Mouse (Mus musculus) heart, postnatal 0 days (tissue): ENCODE measurements around the gene Rara. TPM values are rescaled to one million over a fixed set of nuclear protein-coding genes. Genes with fewer than 3 reads are reported as not detected.

Source experiments
- ATAC-seq: fragments of 200-750 bp; cut with Nextera tagmentation; 2 replicates; pipeline ENCODE4 v1.8.0; 2017; ENCODE audit warnings: low read depth, moderate number of reproducible peaks, moderate library complexity; ENCODE audit not compliant: insufficient read depth
- DNase-seq: peaks from one replicate; pipeline ENCODE4 v3.0.0-alpha.2; 2016; ENCODE audit warnings: low spot score
- H3K27ac ChIP-seq: fragments of 300-500 bp; sonication (generic); 2 replicates; pipeline ENCODE4 v1.5.1; 2014; ENCODE audit warnings: low read depth, mild to moderate bottlenecking
- H3K27me3 ChIP-seq: fragments of 300-500 bp; sonication (generic); 2 replicates; pipeline ENCODE4 v1.6.1; 2014; ENCODE audit warnings: low read length, mixed read lengths; ENCODE audit not compliant: control insufficient read depth, insufficient read depth
- H3K36me3 ChIP-seq: fragments of 300-500 bp; sonication (generic); replicated peaks from 2 replicates; pipeline ENCODE4 v1.6.1; 2014; ENCODE audit warnings: low read length, mixed read lengths; ENCODE audit not compliant: control insufficient read depth, insufficient read depth
- H3K4me1 ChIP-seq: fragments of 300-500 bp; sonication (generic); 2 replicates; pipeline ENCODE4 v1.6.1; 2014; ENCODE audit warnings: antibody characterized with exemption; ENCODE audit not compliant: control insufficient read depth, insufficient read depth
- H3K4me2 ChIP-seq: fragments of 300-500 bp; sonication (generic); 2 replicates; pipeline ENCODE4 v1.6.1; 2014; ENCODE audit warnings: low read depth, mild to moderate bottlenecking, low read length, moderate library complexity
- H3K4me3 ChIP-seq: fragments of 300-500 bp; sonication (generic); 2 replicates; pipeline ENCODE4 v1.5.1; 2014; ENCODE audit warnings: low read depth, low read length
- H3K9ac ChIP-seq: fragments of 300-500 bp; sonication (generic); replicated peaks from 2 replicates; pipeline ENCODE4 v1.6.1; 2014; ENCODE audit warnings: low read depth, low read length, mixed read lengths
- H3K9me3 ChIP-seq: fragments of 300-500 bp; sonication (generic); replicated peaks from 2 replicates; pipeline ENCODE4 v1.6.1; 2016; ENCODE audit warnings: low read length; ENCODE audit not compliant: control insufficient read depth
- CTCF ChIP-seq: IDR thresholded peaks from 2 replicates; pipeline ENCODE4 v1.5.1; 2016; ENCODE audit warnings: antibody characterized with exemption, control low read depth, low read depth
- EP300 ChIP-seq: IDR thresholded peaks from 2 replicates; pipeline ENCODE4 v1.6.1; 2016; ENCODE audit warnings: antibody characterized with exemption, low read depth
- WGBS: fragments of 180-500 bp; shearing (Covaris S2); extraction: QIAGEN DNeasy Blood & Tissue Kit; methylation state at CpG from one replicate; pipeline ENCODE4 v1.1.7; 2014; 5-methylcytosine and 5-hydroxymethylcytosine counted together
- polyA plus RNA-seq: library from polyadenylated mRNA; unstranded; fragments of >200 nt; fragmentation: Nextera tagmentation; extraction: Ambion mirVana; gene quantifications from 2 replicates; pipeline ENCODE4 v1.2.1, GENCODE M21; 2015
- total RNA-seq: library from RNA; depleted of rRNA; stranded (reverse); fragments of >200 nt; gene quantifications from 2 replicates; pipeline ENCODE4 v1.2.3, GENCODE M21; 2014; ENCODE audit warnings: low replicate concordance

Rara gene
- total and polyA plus RNA-seq, 2 experiments from 2014 or later, result 15.8 to 24.0 TPM

DNA sequence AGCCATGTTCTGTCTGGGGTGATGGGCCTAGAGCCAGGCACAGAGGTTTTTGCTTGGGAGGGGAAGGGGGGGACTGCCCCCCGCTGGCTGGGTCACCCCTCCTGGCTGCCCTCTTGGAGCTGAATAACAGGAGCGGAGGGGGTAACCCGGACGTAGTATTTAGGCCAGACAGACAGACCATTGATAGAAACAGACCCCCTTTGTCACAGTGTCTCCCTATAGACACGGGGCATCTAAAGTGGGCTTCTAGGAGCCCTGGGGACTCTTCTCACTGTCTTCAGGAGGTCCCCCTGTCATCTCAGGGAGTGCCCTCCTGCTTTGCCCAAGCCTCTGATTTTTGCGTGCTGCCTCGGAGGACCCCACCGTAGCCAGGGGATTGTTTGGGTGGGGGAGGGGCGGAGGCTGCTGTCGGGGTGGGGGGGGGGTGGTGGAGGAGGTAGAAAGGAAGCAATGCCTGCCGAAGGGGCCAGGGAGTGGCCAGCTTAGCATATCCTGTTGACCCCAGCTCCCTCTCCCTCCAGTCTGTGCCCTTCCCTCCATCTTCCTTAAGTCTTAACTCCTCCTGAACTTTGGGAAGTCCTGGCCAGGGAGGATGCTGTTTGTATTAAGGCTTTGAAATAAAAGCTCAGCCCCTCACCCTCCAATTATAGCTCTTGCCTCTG, 37.9 kb downstream of the Rara start:
- peaks cover 65% of the 10 kb centered on the region for H3K4me1 ChIP-seq
- H3K9ac ChIP-seq, result peak overlapping the region; percentile 14; the same call in 1 of the 2 replicates
- ATAC-seq, result no peak
- H3K4me3 ChIP-seq, result peak overlapping the region; percentile 59; the same call in 1 of the 2 replicates
- no peaks in the 10 kb centered on the region for H3K9me3 ChIP-seq
- whole genome bisulfite sequencing, result 30% methylated on average over 11 of the region's 11 CpGs
- no peaks in the 10 kb centered on the region for H3K27me3 ChIP-seq
- H3K27ac ChIP-seq, result peak overlapping the region; percentile 81; the same call in 1 of the 2 replicates
- peaks cover 28% of the 10 kb centered on the region for H3K36me3 ChIP-seq
- TF ChIP-seq CTCF, result no peak
- TF ChIP-seq EP300, result no peak
- DNase-seq, result no peak
- H3K4me2 ChIP-seq, result peak overlapping the region; percentile 84

DNA sequence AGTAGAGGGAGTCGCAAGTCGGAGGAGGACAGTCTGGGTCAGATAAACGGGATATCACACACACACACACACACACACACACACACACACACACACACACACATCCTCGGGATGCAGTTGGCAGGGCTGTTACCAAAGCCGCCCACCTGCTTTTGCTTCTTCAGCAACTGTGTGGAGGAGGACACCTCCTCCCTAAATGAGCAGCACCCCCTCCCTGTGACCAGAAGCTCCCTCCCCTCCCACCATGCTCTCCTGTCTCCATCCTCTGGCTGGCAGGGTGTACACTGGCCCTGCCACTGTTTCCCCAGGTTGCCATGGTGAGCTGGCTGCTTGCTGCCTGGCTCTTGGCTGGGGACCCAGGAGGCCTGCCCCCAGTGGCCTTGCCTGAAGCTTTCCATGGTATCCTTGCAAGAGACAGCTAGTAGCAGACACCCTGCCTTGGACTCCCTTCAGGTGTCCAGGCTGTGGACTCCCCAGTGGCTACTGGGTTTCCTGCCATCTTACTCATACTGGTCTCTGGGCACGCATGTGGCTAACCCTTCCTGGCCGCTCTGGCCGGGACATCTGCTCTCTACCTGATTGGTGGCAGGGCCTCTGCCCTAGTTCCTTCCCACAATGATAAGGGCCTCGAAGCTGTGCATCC, 39.0 kb downstream of the Rara start:
- Histone ChIP-seq H3K36me3 (peaks cover 38% of the 10 kb centered on the region), H3K4me1 (peaks cover 68% of the 10 kb centered on the region), H3K9ac (no peak overlapping the region), H3K4me2 (peak overlapping the region; percentile 84; the same call in 1 of the 2 replicates), H3K4me3 (no peak overlapping the region), H3K27me3 (no peaks in the 10 kb centered on the region), H3K27ac (no peak overlapping the region), H3K9me3 (no peaks in the 10 kb centered on the region)
- peak; percentile 44 for ATAC-seq
- TF ChIP-seq CTCF, result peak; percentile 52
- TF ChIP-seq EP300, result no peak
- DNase-seq, result peak; percentile 69
- WGBS, result 31% methylated on average over 9 of the region's 9 CpGs

DNA sequence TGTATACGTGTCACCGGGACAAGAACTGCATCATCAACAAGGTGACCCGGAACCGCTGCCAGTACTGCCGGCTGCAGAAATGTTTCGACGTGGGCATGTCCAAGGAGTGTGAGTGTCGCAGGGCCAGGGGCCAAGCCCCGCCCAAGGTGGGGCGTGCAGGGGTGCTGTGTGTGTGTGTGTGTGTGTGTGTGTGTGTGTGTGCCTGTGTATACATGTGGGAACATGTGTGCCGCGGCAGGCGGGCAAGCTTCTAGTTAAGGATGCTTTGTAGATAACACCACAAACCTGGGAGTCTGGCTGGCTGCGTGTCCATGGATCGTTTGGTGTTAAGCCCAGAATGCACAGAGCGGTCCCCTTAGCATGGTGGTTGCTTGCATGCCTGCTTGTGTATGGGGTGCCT, 40.5 kb downstream of the Rara start:
- TF ChIP-seq EP300 (no peak), CTCF (no peak)
- Histone ChIP-seq H3K9ac (no peak overlapping the region), H3K9me3 (no peaks in the 10 kb centered on the region), H3K4me1 (peaks cover 60% of the 10 kb centered on the region), H3K27me3 (no peaks in the 10 kb centered on the region), H3K4me3 (no peak overlapping the region), H3K4me2 (no peak overlapping the region), H3K36me3 (peaks cover 47% of the 10 kb centered on the region), H3K27ac (peak overlapping the region; percentile 23; the same call in 1 of the 2 replicates)
- 53% methylated on average over 16 of the region's 16 CpGs for WGBS
- ATAC-seq (no peak), DNase-seq (no peak)

DNA sequence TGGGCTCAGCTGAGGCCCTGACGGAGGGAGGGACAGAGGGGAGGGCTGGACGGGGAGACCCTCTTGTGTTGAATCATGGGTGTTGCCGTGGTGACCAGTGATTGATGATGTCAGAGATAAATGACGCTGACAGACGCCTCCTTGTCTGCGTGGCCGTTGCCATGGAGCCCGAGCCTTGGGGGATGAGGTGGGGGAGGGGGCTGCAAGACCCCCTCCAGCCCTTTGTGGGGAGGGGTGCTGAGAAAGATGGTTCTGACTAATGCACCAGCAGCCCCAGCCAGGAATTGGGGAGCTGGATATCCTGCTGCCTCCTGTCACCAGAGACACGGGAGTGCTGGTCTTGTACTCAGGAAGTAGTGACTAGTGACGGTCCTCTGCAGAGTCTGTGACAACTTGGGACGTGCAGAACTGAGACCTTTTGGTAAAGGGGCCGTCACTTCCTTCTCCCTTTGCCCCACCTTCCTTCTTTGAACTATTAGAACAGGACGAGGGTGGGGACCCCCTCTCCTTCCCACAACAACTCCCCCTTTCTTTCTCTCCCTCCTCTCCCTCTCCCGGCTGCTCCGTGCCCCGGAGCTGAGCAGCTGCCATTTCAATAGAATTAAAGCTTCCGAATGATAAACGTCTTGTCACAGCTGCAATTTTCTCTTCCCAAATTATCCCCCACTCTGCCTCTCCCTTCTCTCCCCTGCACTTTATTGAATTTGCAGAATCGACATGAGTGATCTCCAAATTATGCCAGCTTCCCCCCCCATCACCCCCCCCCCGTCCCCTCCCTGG, 41.3 kb downstream of the Rara start:
- Histone ChIP-seq H3K9me3 (no peaks in the 10 kb centered on the region), H3K27me3 (no peaks in the 10 kb centered on the region), H3K27ac (peak overlapping the region; percentile 23; the same call in 1 of the 2 replicates), H3K4me3 (no peak overlapping the region), H3K4me1 (peaks cover 53% of the 10 kb centered on the region), H3K9ac (no peak overlapping the region), H3K4me2 (no peak overlapping the region), H3K36me3 (peaks cover 55% of the 10 kb centered on the region)
- WGBS, result 37% methylated on average over 20 of the region's 20 CpGs
- DNase-seq, result no peak
- no peak for ATAC-seq
- TF ChIP-seq CTCF, result no peak
- TF ChIP-seq EP300, result no peak

DNA sequence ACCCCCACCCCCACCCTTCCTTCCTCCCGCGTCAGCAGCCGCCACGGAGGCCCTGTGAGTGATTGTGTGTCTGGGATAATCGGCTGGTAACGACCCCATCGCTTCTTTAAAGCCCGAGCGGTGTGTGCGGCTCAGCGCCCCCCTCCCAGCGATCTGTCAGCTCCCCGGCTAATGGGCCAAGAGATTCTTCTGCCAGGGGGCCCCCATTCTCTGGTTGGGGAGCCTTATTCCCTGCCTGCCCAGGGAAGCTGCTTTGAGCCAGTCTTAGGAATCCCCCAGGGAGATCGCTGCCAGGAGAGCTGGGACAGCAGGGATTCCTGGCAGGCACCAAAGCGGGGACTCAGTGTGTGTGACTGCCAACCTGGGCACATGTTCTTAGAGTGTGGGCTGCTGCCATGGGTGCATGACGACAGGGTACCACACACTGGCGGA, 41.9 kb downstream of the Rara start:
- WGBS, result 49% methylated on average over 15 of the region's 17 CpGs
- no peak overlapping the region for H3K4me2 ChIP-seq
- peaks cover 47% of the 10 kb centered on the region for H3K4me1 ChIP-seq
- no peak for ATAC-seq
- H3K36me3 ChIP-seq, result peaks cover 61% of the 10 kb centered on the region
- TF ChIP-seq EP300, result no peak
- TF ChIP-seq CTCF, result no peak
- H3K4me3 ChIP-seq, result no peak overlapping the region
- H3K27ac ChIP-seq, result no peak overlapping the region
- DNase-seq, result no peak
- H3K9ac ChIP-seq, result no peak overlapping the region
- no peaks in the 10 kb centered on the region for H3K27me3 ChIP-seq
- H3K9me3 ChIP-seq, result no peaks in the 10 kb centered on the region
